Mouse (Mus musculus): ENCODE results near the gene Atp2c2.

Gene Atp2c2

GRCm38 (mm10) chr8:119744604-119745003 lies 44.8 kb downstream of the Atp2c2 start:
- DNase-seq: no peak

DNA sequence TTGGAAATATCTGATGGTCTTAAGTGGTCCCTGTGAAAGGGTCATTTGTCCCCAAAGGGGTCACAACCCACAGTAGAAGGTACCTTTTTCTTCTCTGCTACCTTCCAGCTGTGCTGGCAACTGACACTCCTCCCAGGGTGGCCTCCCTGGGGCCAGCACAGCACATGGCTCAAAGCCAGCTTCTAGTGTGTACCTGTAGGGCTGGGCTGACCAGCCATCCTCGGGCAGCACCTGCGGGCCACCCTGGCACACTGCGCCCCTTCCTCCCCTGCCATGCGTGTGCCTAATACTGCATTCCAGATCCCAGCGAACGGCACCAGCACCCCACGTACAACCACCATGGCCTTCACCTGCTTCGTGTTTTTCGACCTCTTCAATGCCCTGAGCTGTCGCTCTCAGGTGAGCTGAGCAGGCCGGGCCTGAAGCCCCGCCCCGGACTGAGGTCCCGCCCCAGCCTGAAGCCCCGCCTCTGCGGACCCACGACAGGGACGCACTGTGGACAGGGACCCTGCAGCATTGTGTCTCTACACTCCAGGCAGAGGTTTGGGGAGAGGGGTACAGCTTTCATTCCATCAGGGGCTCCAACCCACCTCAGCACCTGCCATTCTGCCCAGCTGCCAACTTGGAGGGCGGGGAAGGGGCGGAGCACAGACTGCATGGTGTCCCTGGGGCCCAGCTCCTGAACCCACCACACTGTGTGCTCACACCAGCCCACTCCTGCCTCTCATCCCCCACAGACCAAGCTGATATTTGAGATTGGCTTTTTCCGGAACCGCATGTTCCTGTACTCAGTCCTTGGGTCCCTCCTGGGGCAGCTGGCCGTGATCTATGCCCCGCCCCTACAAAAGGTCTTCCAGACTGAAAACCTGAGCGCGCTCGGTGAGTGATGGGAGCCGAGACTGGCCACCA lies 55.7 kb downstream of the Atp2c2 start:
- no peak for DNase-seq

DNA sequence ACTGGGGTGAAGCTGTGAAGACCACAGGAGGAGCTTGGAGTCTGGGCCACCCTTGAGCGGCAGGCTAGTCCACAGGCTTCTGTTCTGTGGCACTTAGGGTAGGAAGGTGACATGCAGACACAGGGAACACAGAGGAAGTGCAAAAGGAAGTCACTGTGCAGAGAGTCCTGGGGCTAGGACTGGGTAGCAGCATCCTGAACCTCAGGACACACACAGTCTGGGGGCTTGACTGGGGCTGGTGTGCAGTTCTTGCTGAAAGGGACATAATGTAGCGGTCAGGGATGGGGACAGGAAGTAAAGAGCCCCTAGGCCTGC lies 56.3 kb downstream of the Atp2c2 start:
- DNase-seq: no peak

DNA sequence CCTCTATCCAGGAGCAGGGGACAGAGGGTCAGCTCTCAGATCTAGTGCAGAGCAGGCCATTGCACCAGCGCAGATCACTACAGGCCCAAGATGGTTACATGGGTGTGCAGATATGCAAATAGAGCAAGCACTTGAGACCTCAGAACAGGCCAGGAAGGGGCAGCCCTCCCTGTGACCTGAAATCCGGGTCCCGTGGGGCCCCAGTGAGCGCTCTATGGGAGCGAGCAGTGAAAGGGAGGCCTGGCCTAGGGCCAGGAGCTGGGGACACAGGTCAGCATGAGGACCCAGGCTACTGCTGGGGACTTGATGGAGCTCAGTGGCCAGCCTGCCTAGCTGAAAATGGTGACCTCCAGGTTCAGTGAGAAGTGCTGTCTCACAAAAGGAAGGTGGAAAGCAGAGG lies 56.7 kb downstream of the Atp2c2 start:
- no peak for DNase-seq

DNA sequence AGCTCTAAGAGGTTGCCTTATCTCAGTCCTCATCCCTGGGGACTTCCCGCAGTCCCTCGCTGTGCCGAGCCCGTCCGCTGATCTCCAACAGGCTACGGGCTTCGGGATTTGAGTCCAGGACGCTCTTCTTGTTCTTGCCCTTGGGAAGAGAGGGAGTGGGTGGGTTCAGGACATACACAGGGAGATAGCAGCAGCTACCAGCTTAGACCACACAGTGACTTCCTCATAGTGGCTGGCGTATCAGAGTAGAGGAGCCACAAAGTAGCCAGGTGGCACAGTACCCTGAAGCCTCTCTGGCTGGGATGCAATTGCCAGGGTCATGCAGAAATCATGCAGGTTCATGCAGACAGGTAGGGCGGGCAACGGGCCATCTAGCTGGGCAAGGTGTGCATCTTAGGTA lies 61.9 kb downstream of the Atp2c2 start:
- DNase-seq: no peak

GRCm38 (mm10) chr8:119762226-119763220 lies 62.7 kb downstream of the Atp2c2 start:
- no peak for DNase-seq

DNA sequence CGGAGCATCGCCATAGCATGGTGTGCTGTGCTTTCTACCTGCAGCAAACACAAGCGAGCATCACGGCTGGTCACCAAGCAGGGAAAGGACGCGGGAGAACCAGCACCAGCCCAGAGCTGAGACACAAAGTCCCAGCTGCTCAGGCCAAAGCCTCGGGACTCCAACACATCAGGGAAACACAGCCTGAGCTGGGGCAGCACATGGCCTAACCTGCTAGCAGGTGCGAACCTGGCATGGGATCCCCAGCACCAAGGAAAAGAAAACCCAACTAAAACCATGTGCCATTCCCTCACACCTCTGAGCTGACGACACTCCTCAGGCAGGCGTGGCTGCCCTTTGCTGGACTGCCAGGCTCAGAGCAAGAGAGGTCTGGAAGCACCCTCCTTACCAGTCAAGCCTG lies 65.5 kb downstream of the Atp2c2 start:
- no peak for DNase-seq

DNA sequence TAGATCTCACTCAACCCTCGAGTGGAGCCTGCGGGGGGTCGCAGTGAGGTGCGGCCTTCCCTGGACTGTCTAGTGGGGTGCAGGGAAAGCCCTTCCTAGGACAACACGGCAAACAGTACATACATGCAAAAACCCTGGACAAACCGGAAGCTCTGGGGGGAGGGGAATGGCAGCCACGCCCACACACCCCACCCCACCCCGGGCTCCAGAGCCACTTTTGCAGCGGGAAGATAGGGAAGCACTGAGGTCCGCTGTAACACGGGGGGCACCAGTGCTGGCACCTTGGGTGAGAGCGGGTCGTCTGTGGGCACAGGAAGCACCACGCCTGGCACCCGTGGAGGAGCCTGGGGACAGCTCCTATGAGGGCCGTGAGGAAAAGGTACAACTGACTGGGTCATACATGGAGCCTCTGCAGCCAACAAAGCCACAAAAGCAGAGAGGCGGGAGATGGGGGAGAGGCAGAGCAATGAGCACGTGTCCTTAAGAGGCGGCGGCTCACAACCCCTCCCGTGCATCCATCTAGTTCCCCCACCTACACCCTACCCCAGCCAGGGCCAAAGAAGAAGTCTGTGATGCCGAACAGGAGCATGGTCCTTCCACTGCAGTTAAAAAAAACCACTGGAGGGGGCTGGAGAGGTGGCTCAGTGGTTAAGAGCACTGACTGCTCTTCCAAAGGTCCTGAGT lies 66.1 kb downstream of the Atp2c2 start:
- DNase-seq: no peak

DNA sequence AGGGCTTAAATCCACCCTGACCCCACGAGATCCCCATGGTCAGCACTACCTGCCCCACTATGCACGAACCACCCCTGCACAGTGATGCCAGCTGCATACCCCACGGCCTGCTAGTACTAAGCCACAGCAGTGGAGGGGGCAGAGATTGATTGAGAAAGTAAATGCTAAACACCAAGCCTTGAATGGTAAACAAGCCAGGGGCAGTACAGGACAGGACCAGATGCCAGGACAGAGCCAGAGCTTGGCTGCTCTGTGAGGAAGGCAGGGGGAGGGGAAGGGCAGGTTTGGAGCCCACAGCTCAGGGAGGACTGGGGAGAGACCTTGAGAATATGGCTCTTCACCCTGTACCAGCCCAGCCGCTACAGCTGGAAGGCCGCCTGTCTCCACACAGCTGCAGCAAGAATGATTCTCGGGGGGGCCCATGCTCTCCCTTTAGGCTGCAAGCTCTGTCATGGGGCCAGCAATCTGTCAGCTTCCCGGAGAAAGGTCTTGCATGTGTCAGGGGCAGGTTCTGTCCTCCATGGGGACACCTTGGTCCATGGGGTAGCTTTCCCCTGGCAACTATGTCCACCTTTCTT lies 76.9 kb downstream of the Atp2c2 start:
- DNase-seq: no peak

DNA sequence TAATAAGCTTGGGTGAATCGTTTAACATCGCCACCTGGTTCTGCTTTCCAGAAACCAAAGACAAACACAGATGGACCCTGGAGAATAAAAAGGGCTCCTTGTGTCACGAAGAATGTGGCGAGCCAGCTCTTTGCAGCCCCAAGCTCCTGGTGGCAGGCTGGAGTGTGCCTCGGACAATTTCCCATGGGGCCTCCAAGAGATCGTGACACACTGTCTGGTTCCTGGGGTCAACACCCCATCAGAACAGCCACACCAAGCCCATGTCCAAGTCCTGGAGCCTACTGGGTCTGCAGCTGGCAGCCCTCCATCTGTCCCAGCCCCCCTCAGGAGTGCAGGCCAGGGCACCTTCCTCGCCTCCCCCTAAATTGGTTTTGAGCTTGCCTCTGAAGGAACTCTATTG lies 78.0 kb downstream of the Atp2c2 start:
- DNase-seq: no peak

- peak; percentile 98 for DNase-seq
These were observed 78.5 kb downstream of the Atp2c2 start, which contains the start of gene Tldc1 for GRCm38 (mm10) chr8:119778263-119778662. Tldc1 (minus strand) TSS chr8:119778416.

GRCm38 (mm10) chr8:119779013-119779737 lies 79.4 kb downstream of the Atp2c2 start:
- peak; percentile 80 for DNase-seq

GRCm38 (mm10) chr8:119780402-119781049 lies 80.7 kb downstream of the Atp2c2 start:
- no peak for DNase-seq

DNA sequence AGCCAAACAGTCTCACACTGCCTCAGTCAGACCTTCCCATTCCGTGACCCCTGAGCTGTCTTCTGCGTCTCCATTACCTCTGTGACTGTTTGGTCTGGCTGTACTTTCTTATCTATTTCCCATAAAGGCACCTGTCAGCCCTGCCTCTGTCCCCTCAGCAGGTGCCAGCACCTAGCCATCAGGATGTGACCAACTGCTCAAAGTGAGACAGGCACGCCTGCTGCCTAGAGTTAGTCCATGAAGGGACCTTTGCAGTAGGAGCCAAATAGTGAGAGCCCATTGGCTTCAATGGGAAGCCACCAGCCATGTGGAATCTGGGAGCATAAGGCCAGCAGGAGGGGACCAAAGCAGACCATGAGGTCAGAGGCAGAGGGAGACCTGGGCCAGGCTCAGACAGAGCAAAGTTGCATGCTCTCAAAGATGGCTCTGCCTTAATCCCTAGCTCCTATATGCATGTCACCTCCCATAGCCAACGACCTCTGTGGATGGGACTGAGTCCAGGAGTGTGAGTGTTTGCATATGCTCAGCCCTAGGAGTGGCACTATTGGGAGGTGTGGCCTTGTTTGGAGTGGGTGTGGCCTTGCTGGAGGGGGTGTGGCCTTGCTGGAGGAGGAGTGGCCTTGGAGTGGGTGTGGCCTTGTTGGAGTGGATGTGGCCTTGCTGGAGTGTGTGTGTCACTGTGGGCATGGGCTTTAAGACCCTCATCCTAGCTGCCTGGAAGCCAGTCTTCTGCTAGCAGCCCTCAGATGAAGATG lies 81.5 kb downstream of the Atp2c2 start:
- DNase-seq: no peak

- DNase-seq: peak; percentile 80
These were observed 82.9 kb downstream of the Atp2c2 start for GRCm38 (mm10) chr8:119782715-119783114.

DNA sequence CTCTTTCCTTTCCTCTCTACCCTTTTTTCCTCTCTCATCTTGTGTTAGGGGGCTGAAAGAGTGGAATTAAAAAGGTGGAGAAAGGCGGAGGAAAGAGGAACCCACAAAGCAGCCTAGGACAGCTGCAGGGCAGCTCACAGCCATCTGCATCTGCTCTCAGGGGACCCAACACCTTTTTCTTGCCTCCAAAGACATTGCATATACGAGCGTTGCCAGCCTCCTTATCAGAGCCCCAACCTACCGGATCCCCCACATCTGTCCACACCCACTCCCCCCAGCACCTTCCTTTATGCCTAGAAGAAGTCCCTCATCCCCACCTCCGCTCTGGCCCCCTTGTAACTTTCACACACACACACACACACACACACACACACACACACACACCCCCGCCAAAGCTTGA lies 83.8 kb downstream of the Atp2c2 start:
- no peak for DNase-seq

- DNase-seq: no peak
These were observed 84.3 kb downstream of the Atp2c2 start for GRCm38 (mm10) chr8:119784141-119784574.

DNA sequence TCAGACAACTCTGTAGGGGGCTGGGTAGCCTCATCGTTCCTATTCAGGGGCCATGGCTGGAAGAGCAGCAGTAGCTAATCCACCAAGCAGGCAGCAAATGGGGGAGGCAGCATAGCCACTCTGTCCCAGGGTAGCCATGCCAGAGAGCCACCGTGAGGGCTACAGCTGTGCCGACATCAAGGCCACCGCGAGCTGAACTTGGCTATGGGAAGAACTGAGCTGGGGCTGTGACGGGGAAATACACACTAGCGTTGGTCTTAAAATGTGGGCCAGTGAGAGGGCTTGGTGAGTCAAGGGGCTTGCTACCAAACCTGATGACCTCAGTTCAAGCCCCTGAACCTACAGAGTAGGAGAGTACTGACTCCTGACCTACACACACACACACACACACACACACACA lies 84.9 kb downstream of the Atp2c2 start:
- no peak for DNase-seq

DNA sequence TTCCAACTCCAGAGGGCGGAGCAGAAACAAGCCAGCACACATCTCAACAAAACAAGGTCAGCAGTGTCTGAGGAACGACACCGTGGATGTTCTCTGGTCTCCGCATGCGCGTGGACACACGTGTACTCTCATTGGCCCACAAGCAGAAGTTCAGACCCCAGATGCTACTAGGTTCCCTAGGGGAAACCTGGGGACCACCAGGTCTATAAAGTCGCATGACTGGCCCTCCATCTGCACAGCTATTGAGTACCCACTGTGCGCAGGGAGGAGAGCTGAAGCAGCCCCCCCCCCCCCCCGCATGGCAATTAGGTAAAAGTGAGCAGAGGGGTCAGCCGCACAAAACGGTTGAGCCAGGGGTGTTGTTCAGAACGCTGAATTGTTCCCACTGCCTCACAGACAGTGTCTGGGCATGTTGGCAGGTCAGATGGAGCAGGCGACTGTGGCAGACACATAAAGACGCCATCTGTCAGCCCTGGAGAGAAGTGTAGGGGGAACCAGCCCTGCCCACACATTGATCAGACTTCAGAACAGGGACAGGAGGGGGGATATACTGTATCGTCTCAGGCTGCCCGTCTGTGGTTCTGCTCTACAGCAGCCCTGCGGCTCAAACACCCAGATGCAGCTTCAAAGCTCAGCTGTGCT lies 86.1 kb downstream of the Atp2c2 start:
- peak; percentile 82 for DNase-seq

DNA sequence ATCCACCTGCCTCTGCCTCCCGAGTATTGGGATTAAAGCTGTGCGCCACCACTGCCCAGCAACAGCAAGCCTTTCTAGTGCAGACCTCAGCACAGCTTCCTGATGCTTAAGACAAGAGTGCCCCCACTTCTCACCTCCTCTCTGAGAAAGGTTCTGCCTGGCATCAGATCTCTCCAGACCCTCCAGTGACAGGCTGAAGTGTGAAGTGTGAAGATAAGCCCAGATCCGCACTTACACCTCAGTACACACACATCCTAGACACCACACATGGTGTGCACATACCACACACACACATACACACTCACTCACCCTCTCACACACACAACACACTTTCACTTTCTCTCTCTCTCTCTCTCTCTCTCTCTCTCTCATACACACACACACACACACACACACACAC lies 87.1 kb downstream of the Atp2c2 start:
- no peak for DNase-seq
